Mouse (Mus musculus) bone marrow, adult 2 months (tissue): ENCODE data around the gene Havcr2. TPM values are rescaled to one million over a fixed set of nuclear protein-coding genes. Genes with fewer than 3 reads are reported as not detected.
"Not testable (repeated sequence)": the region's sequence is repeated elsewhere in the genome, so short reads cannot be mapped to it uniquely, and the experiment has no call there.

Experiments used
- H3K27ac ChIP-seq: fragments of 200-500 bp; 2 replicates; pipeline ENCODE4 v1.5.1; 2012; ENCODE audit warnings: low read depth, mild to moderate bottlenecking, control low read depth, inconsistent platforms, low read length; ENCODE audit not compliant: control insufficient read depth, poor library complexity, insufficient read depth
- H3K4me1 ChIP-seq: fragments of 200-500 bp; 2 replicates; pipeline ENCODE4 v1.6.1; 2011; ENCODE audit warnings: low read length; ENCODE audit not compliant: control insufficient read depth, insufficient read depth
- H3K4me3 ChIP-seq: fragments of 200-500 bp; replicated peaks from 2 replicates; pipeline ENCODE3; 2011; ENCODE audit warnings: mild to moderate bottlenecking, low read depth, low read length, control low read depth; ENCODE audit not compliant: control insufficient read depth
- CTCF ChIP-seq: fragments of 200-500 bp; IDR thresholded peaks from 2 replicates; pipeline ENCODE4 v1.5.1; 2011; ENCODE audit warnings: low read length, control low read depth; ENCODE audit not compliant: control insufficient read depth, insufficient read depth
- POLR2A ChIP-seq: fragments of 200-500 bp; IDR thresholded peaks from 2 replicates; pipeline ENCODE4 v1.6.1; 2011; ENCODE audit warnings: low read depth, mild to moderate bottlenecking, control low read depth, low read length, borderline replicate concordance; ENCODE audit not compliant: control insufficient read depth
- WGBS: fragments of 180-500 bp; shearing (Covaris S2); methylation state at CpG from one replicate; pipeline ENCODE4 v1.1.7; 2018; 5-methylcytosine and 5-hydroxymethylcytosine counted together
- polyA plus RNA-seq: library from polyadenylated mRNA; stranded (reverse); fragments of >200 nt; gene quantifications from 2 replicates; pipeline ENCODE4 v1.2.4, GENCODE M21; 2011; ENCODE audit warnings: low replicate concordance; ENCODE audit not compliant: missing spikeins, insufficient read depth, insufficient read length

Gene Havcr2
- polyA plus RNA-seq, 1 experiment = 1.4 TPM

DNA sequence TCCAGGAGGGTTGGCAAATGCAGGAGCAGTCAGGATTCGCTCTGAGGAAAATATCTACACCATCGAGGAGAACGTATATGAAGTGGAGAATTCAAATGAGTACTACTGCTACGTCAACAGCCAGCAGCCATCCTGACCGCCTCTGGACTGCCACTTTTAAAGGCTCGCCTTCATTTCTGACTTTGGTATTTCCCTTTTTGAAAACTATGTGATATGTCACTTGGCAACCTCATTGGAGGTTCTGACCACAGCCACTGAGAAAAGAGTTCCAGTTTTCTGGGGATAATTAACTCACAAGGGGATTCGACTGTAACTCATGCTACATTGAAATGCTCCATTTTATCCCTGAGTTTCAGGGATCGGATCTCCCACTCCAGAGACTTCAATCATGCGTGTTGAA is 24.6 kb downstream of the Havcr2 start:
- H3K4me1 ChIP-seq = no peaks in the 10 kb centered on the region
- TF ChIP-seq POLR2A (no peak), CTCF (no peak)
- 36% methylated on average over 9 of the region's 9 CpGs for WGBS
- no peak overlapping the region for H3K4me3 ChIP-seq
- H3K27ac ChIP-seq = no peak overlapping the region

DNA sequence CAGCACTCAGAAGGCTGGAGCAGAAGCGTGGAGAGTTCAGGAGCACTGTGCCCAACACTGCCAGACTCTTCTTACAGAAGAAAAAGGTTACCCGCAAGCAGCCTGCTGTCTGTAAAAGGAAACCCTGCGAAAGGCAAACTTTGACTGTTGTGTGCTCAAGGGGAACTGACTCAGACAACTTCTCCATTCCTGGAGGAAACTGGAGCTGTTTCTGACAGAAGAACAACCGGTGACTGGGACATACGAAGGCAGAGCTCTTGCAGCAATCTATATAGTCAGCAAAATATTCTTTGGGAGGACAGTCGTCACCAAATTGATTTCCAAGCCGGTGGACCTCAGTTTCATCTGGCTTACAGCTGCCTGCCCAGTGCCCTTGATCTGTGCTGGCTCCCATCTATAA is 25.8 kb downstream of the Havcr2 start:
- 3% methylated on average over 7 of the region's 7 CpGs for WGBS
- no peaks in the 10 kb centered on the region for H3K4me1 ChIP-seq
- peak overlapping the region; percentile 34 for H3K27ac ChIP-seq
- H3K4me3 ChIP-seq = no peak overlapping the region
- TF ChIP-seq CTCF = no peak

DNA sequence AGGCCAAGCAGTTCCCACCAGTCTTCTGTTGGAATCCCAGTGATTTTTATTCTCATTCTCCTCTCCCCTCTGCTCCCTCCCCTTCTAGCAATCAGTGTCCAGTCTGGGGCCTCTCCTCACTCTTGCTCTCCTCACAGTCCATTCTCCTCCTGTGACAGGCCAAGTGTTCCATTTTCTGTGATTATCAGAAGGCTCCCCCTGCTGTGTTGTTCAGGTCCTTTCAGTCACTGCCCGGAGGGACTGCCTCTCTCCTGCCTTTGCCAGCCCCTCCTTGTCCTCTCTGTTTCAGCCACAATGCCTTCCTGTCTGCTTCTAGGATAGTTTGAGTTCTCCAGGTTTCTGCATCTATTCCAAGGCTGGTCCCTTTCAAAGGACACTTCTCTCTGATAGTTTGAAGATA is 33.5 kb downstream of the Havcr2 start:
- no peak overlapping the region for H3K27ac ChIP-seq
- no peak for TF ChIP-seq POLR2A
- no peak for TF ChIP-seq CTCF
- no peaks in the 10 kb centered on the region for H3K4me1 ChIP-seq
- no peak overlapping the region for H3K4me3 ChIP-seq
- WGBS = 3% methylated on average over 1 of the region's 1 CpGs

DNA sequence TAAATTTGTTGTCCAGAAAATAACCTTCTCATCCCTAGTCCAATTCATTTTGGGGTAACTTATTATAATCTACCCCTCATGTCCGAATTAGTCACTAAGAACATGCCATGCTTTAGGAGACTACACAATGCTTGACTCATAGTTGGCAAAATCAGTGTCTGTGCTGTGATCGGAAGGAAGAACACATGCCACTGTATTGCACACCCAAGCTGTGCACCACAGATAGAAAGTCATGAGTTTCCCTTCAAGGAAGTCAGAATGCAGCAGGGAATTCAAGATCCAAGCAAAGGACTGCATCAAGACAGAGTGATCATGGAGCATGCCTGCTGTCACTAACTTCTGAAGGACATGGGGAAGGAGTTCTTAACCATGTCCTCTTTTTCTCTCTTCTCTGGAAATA is 33.9 kb downstream of the Havcr2 start:
- 62% methylated on average over 2 of the region's 2 CpGs for WGBS
- H3K27ac ChIP-seq = no peak overlapping the region
- H3K4me3 ChIP-seq = no peak overlapping the region
- no peak for TF ChIP-seq POLR2A
- TF ChIP-seq CTCF = no peak
- no peaks in the 10 kb centered on the region for H3K4me1 ChIP-seq

DNA sequence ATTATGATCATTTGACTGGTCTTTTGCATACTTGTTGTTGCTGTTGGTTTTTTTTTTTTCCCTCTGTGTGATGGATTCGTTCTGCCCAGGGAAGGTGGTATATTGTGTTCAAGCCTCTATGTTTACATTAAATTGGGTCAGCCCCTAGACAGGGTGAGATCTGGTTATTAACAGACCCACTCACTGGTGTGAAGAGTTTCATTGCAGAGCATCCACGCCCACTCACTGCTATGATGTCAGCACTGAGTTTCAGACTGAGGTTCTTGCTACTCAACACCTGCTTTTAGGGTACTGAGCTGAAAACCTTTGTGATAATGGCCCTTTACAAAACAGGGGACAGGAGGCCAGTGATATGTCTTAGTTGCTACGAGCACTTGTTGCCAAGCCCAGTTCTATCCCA is 52.4 kb downstream of the Havcr2 start:
- H3K27ac ChIP-seq = no peak overlapping the region
- H3K4me1 ChIP-seq = no peaks in the 10 kb centered on the region
- 74% methylated on average over 3 of the region's 3 CpGs for WGBS
- TF ChIP-seq CTCF (no peak), POLR2A (no peak)
- no peak overlapping the region for H3K4me3 ChIP-seq

DNA sequence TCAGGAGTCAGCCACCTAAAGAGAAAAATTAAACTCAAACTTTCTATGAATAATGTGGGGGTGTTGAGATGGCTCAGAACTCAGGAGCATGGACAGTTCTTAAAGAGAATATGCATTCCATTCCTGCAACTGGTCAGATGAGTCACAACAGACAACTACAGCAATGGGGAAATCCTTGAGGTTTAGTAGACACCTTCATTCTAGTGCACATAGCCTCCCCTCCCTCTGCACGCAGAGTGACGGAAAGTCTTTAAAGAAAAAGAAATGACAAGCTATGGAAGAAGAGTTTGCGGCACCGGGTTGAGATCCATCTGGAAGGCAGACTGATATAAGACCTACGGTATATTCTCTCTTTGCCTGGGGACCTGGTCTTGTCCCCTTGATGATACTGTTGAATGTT is 55.2 kb downstream of the Havcr2 start:
- Histone ChIP-seq H3K4me1 (no peaks in the 10 kb centered on the region), H3K27ac (no peak overlapping the region), H3K4me3 (no peak overlapping the region)
- no peak for TF ChIP-seq CTCF
- TF ChIP-seq POLR2A = no peak
- 86% methylated on average over 5 of the region's 5 CpGs for WGBS

DNA sequence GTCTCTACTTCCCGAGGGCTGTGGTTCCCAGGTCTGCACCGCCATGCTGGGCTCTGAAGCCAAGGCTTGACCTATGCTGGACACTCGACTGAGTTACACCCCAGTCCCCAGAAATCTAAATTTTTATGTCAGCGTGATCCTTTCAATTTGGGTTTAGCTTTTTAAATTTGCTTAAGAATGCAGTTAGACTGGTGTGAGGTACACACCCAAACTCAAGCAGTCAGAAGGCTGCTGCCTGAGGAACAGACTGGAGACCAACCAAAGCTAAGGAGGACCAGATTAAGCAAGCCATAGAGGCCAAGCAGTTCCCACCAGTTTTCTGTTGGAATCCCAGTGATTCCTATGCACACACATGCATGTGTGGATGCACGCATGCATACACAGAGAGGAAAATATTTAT is 66.6 kb downstream of the Havcr2 start:
- not testable (repeated sequence) for H3K4me3 ChIP-seq, H3K27ac ChIP-seq
- WGBS = 77% methylated on average over 5 of the region's 5 CpGs

DNA sequence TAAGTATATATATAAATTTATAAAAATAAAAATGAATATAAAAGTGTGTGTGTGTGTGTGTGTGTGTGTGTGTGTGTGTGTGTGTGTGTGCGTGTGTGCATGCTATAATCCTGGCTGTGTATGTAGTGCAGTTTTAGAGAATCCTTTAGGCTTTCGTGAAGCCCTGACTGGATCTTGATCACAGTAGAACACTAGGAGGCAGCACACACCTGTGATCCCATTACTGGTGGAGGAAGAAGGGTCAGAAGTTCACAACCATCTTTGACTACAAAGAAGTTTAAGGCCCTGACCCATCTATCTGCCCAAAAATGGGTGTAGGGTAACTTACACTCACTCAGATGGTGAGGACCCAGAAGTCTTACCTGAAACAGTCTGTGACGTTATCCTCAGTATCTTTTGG is 68.0 kb downstream of the Havcr2 start:
- H3K27ac ChIP-seq = no peak overlapping the region
- H3K4me3 ChIP-seq = no peak overlapping the region
- WGBS = 78% methylated on average over 3 of the region's 3 CpGs
- no peak for TF ChIP-seq POLR2A
- no peak for TF ChIP-seq CTCF
- no peaks in the 10 kb centered on the region for H3K4me1 ChIP-seq

More for the DNA sequence above, 66.6 kb downstream of the Havcr2 start:
- H3K4me1 ChIP-seq = not testable (repeated sequence)

DNA sequence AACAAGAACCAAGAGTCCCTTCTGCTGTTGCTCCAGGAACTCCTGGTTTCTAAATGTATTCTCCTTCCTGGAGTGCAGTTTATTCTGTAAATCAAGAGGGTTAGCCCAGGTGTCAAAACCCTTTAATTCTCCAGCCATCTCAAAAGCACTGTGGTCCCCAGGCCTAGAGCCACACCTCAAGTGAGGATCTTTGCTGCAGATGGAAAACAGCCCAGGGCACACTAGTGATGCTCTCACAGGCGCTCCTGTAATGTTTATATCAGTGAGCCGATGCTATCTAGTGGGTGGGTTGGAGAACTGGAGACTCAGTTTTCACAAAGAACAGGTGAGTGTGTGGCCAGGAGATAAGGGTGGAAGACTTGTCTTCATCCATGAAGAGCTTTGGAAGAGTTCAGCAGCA is 69.2 kb downstream of the Havcr2 start, which contains the start of gene Gm12169:
Gm12169 (plus strand) TSS at position 301 of the 400 bp plus-strand sequence.
- WGBS = 91% methylated on average over 2 of the region's 2 CpGs
- TF ChIP-seq POLR2A (no peak), CTCF (no peak)
- H3K27ac ChIP-seq = no peak within 1 kb of the TSS
- H3K4me3 ChIP-seq = no peak within 1 kb of the TSS
- H3K4me1 ChIP-seq = no peaks in the 10 kb centered on the region

DNA sequence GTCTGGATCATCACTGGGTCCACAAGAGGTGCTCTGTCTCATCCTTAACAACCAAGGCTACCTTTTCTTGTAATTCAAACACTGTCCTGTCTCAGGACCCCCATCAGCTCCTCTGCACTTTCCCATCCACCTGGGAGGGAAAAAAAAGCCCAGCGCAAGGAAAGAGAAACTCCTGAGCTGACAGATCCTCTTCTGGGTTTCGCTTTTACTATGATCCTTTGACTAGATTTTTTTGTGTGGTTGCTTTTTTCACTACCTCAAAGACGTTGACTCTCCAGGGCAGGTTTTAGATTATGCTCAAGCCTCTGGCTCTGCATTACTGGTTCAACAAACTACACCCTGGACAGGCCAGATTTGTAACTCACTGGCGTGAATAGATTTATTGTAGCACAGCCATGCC is 75.4 kb downstream of the Havcr2 start:
- TF ChIP-seq CTCF (no peak), POLR2A (no peak)
- WGBS = 62% methylated on average over 4 of the region's 4 CpGs
- no peak overlapping the region for H3K4me3 ChIP-seq

More for the DNA sequence above, 75.4 kb downstream of the Havcr2 start:
- Histone ChIP-seq H3K4me1 (no peaks in the 10 kb centered on the region), H3K27ac (no peak overlapping the region)

Other genes starting within 250 kb of the Havcr2 start
- not detected in 2 replicates for gene Fndc9, start 219.4 kb upstream of the Havcr2 start, polyA plus RNA-seq
- 13.4 and 32.6 TPM in 2 replicates for gene Cyfip2, start 142.1 kb upstream of the Havcr2 start, polyA plus RNA-seq
- 0.68 and 4.4 TPM in 2 replicates for gene Itk, start 65.4 kb upstream of the Havcr2 start, polyA plus RNA-seq
- not detected in 2 replicates for gene Fam71b, start 58.4 kb upstream of the Havcr2 start, polyA plus RNA-seq
- 36.6 and 41.4 TPM in 2 replicates for gene Med7, start 18.0 kb upstream of the Havcr2 start, polyA plus RNA-seq
- not detected in 2 replicates for gene Gm12169, start 69.3 kb downstream of the Havcr2 start, polyA plus RNA-seq
- gene BC053393, start 116.6 kb downstream of the Havcr2 start, polyA plus RNA-seq = not detected in 2 replicates
- not detected in 2 replicates for gene Dppa1, start 174.3 kb downstream of the Havcr2 start, polyA plus RNA-seq